Mouse (Mus musculus) lung, embryonic 14.5 days (tissue): ENCODE measurements at regions not wholly inside any gene's neighbourhood (a gene's known extent, or its start where the extent isn't known, plus 50 kb on each side); places are given as distances from the start of the nearest gene placed in this dataset.
A peak's percentile ranks its signal among the peaks of the same experiment; 100 is the strongest.

Experiments
- ATAC-seq: fragments of 200-750 bp; cut with Nextera tagmentation; 2 replicates; pipeline ENCODE4 v1.8.0; 2017; ENCODE audit warnings: mild to moderate bottlenecking, moderate TSS enrichment, moderate library complexity; ENCODE audit not compliant: insufficient read depth
- DNase-seq: peaks from one replicate; pipeline ENCODE4 v3.0.0-alpha.2; 2015
- H3K27ac ChIP-seq: fragments of 300-500 bp; sonication (generic); 2 replicates; pipeline ENCODE4 v1.5.1; 2014; ENCODE audit warnings: low read depth, mild to moderate bottlenecking, moderate library complexity
- H3K27me3 ChIP-seq: fragments of 300-500 bp; sonication (generic); 2 replicates; pipeline ENCODE4 v1.6.1; 2014; ENCODE audit warnings: low read length, control low read depth; ENCODE audit not compliant: insufficient read depth
- H3K36me3 ChIP-seq: fragments of 300-500 bp; sonication (generic); 2 replicates; pipeline ENCODE4 v1.6.1; 2014; ENCODE audit warnings: control low read depth; ENCODE audit not compliant: insufficient read depth
- H3K4me1 ChIP-seq: fragments of 300-500 bp; sonication (generic); 2 replicates; pipeline ENCODE4 v1.6.1; 2014; ENCODE audit warnings: antibody characterized with exemption, control low read depth; ENCODE audit not compliant: insufficient read depth
- H3K4me2 ChIP-seq: fragments of 300-500 bp; sonication (generic); 2 replicates; pipeline ENCODE4 v1.6.1; 2014; ENCODE audit warnings: mild to moderate bottlenecking
- H3K4me3 ChIP-seq: fragments of 300-500 bp; sonication (generic); 2 replicates; pipeline ENCODE4 v1.5.1; 2014; ENCODE audit warnings: low read depth, low read length
- H3K9ac ChIP-seq: fragments of 300-500 bp; sonication (generic); 2 replicates; pipeline ENCODE4 v1.6.1; 2014
- H3K9me3 ChIP-seq: fragments of 300-500 bp; sonication (generic); 2 replicates; pipeline ENCODE4 v1.6.1; 2016; ENCODE audit warnings: low read depth, low read length, control low read depth
- CTCF ChIP-seq: IDR thresholded peaks from 2 replicates; pipeline ENCODE4 v1.5.1; 2016; ENCODE audit warnings: antibody characterized with exemption, low read depth
- WGBS: fragments of 180-500 bp; shearing (Covaris S2); extraction: QIAGEN DNeasy Blood & Tissue Kit; methylation state at CpG from one replicate; pipeline ENCODE4 v1.1.7; 2014; 5-methylcytosine and 5-hydroxymethylcytosine counted together

DNA sequence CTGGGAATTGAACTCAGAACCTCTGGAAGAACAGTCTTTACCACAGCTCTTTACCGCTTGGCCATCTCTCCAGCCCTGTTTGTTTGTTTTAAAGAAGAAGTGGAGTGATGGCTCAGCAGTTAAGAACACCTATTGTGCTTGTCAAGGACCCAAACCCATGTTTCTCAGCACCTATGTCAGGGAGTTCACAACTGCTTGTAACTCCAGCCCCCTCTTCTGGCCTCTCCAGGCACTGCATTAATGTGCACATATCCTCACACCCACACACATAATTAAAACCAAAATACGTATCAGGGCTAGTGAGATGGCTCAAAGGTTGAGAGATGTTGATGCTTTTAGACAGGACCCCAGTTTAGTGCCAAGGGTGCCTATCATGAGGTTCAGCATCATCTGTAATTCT lies 87.6 kb upstream of the Hand1 start:
- H3K4me3 ChIP-seq: no peak overlapping the region
- H3K9me3 ChIP-seq: no peaks in the 10 kb centered on the region
- H3K4me1 ChIP-seq: peaks cover 5% of the 10 kb centered on the region; the same call in 1 of the 2 replicates
- no peak overlapping the region for H3K4me2 ChIP-seq
- peak; percentile 35 for TF ChIP-seq CTCF
- no peak overlapping the region for H3K9ac ChIP-seq
- H3K27ac ChIP-seq: no peak overlapping the region
- H3K36me3 ChIP-seq: no peaks in the 10 kb centered on the region
- no peaks in the 10 kb centered on the region for H3K27me3 ChIP-seq
- no peak for ATAC-seq
- WGBS: 79% methylated on average over 2 of the region's 2 CpGs
- peak; percentile 19 for DNase-seq

DNA sequence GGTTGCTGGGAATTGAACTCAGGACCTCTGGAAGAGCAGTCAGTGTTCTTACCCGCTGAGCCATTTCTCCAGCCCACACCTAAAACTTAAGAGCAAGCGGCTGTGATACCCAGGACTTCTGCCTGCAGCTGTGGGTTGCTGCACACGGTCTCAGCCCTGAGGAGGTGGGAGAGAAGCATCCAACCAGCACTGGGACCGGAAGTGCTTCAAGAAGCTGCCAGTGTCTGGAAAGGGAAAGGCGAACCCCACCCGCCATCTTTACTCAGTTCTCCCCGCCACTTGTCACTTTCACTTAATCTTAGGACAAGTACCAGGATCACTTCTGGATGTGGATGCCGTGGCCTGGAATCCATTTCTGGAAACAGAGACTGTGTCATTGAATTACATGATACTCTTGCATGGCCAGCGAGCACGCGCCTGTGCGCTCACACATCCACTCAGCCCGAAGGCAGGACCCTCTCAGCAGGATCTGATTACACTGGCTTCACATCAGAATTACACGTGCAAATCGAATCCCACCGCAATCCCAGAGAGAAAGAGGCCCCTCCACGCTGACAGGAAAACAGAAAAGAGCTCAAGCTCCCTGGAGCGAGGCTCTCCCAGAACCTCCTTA lies 85.9 kb upstream of the Hand1 start:
- Histone ChIP-seq H3K4me1 (peaks cover 5% of the 10 kb centered on the region; the same call in 1 of the 2 replicates), H3K27ac (no peak overlapping the region), H3K9me3 (no peaks in the 10 kb centered on the region), H3K36me3 (no peaks in the 10 kb centered on the region), H3K9ac (no peak overlapping the region), H3K27me3 (no peaks in the 10 kb centered on the region), H3K4me2 (no peak overlapping the region), H3K4me3 (no peak overlapping the region)
- 84% methylated on average over 18 of the region's 18 CpGs for WGBS
- DNase-seq (no peak), ATAC-seq (no peak)
- TF ChIP-seq CTCF: no peak

DNA sequence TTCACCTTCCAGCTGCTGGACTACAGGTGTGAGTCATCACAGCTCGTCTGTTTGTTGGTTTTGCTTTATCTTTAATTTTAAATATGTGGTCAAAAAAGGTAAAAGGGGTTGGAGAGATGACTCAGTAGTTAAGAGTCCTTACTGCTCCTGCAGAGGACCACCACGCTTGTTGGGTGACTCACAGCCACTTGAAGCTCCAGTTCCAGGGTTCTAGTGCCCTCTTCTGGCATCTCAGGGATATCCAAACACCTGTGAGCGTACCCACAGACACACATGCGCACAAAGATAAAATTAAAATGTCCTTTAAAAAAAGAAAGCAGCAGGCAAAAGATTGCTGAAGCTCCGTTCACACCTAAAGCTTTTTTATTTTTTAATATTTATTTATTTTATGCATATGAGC lies 85.4 kb upstream of the Hand1 start:
- Histone ChIP-seq H3K36me3 (no peaks in the 10 kb centered on the region), H3K9ac (no peak overlapping the region), H3K4me3 (no peak overlapping the region), H3K4me2 (no peak overlapping the region), H3K4me1 (peaks cover 5% of the 10 kb centered on the region; the same call in 1 of the 2 replicates), H3K27me3 (no peaks in the 10 kb centered on the region), H3K9me3 (no peaks in the 10 kb centered on the region), H3K27ac (no peak overlapping the region)
- ATAC-seq (no peak), DNase-seq (peak; percentile 44)
- 68% methylated on average over 5 of the region's 5 CpGs for WGBS
- TF ChIP-seq CTCF: peak; percentile 36

DNA sequence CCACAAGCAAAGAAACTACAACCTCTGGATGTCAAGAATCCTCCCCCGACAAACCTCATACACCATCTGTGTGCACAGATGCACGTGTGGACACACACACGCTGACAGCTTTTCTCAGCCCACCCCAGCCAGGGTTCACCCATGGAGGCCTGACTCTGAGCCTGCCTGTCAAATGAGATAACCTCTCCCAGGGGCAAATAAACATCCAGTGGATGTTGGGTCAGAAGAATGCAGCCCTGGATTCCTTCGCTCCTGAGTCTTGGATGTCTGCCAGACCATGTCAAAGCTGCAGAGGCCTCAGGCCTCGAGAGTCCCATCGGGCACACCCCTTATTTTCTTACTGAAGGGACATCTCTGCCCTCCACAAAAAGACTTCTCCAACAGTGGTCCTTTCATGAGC lies 83.4 kb upstream of the Hand1 start:
- peak; percentile 67 for DNase-seq
- WGBS: 3% methylated on average over 6 of the region's 6 CpGs
- no peak for TF ChIP-seq CTCF
- Histone ChIP-seq H3K4me3 (no peak overlapping the region), H3K4me2 (no peak overlapping the region), H3K9ac (no peak overlapping the region), H3K36me3 (no peaks in the 10 kb centered on the region), H3K27me3 (no peaks in the 10 kb centered on the region), H3K9me3 (no peaks in the 10 kb centered on the region), H3K27ac (no peak overlapping the region), H3K4me1 (peaks cover 5% of the 10 kb centered on the region; the same call in 1 of the 2 replicates)
- peak; percentile 78 for ATAC-seq

- Histone ChIP-seq H3K27ac (no peak overlapping the region), H3K9ac (no peak overlapping the region), H3K36me3 (no peaks in the 10 kb centered on the region), H3K27me3 (no peaks in the 10 kb centered on the region), H3K4me2 (no peak overlapping the region), H3K4me1 (peaks cover 5% of the 10 kb centered on the region; the same call in 1 of the 2 replicates), H3K9me3 (no peaks in the 10 kb centered on the region), H3K4me3 (no peak overlapping the region)
- no peak for TF ChIP-seq CTCF
- ATAC-seq (no peak), DNase-seq (no peak)
- whole genome bisulfite sequencing: 56% methylated on average over 3 of the region's 3 CpGs
Measured at GRCm38 (mm10) chr11:57913801-57914560, 81.4 kb upstream of the Hand1 start.

GRCm38 (mm10) chr11:57913020-57913699 lies 80.5 kb upstream of the Hand1 start:
- Histone ChIP-seq H3K4me1 (peaks cover 5% of the 10 kb centered on the region; the same call in 1 of the 2 replicates), H3K4me2 (no peak overlapping the region), H3K36me3 (no peaks in the 10 kb centered on the region), H3K27me3 (no peaks in the 10 kb centered on the region), H3K27ac (no peak overlapping the region), H3K4me3 (no peak overlapping the region), H3K9me3 (no peaks in the 10 kb centered on the region), H3K9ac (no peak overlapping the region)
- no peak; the same call in 1 of the 2 replicates for TF ChIP-seq CTCF
- DNase-seq (no peak), ATAC-seq (no peak)
- WGBS: 32% methylated on average over 14 of the region's 14 CpGs
